Mouse (Mus musculus) spleen, adult 2 months (tissue): ENCODE results near the gene Cstf1.

ENCODE experiments used
- CTCF ChIP-seq: fragments of 200-500 bp; IDR thresholded peaks from 2 replicates; pipeline ENCODE4 v1.5.1; 2011; ENCODE audit warnings: mild to moderate bottlenecking, inconsistent platforms; ENCODE audit not compliant: insufficient read depth, insufficient read length, insufficient replicate concordance; ENCODE audit errors: extremely low read depth
- POLR2A ChIP-seq: fragments of 200-500 bp; IDR thresholded peaks from 2 replicates; pipeline ENCODE4 v1.6.1; 2011; ENCODE audit warnings: low read depth, low read length, inconsistent platforms

DNA sequence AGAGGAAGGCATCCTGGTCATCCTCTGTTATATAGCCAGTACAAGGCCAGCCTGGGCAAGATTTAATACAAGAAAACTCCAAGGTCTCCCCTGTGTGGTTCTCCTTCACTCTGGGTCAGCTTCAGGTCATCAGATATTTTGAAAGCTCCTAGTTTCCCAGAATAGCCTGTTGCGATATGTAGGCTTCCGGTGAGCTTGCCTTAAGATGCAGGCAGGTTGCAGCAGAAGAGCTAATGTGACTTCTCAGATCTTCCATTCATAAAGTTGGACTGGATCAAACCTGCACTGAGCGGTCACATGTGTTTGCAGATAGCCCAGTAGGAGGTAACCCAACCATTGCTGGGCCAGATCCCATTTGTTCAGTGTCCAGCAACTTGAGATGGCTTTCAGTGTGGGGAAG is 14.2 kb downstream of the Cstf1 start:
- TF ChIP-seq CTCF (no peak), POLR2A (no peak)
